Mouse (Mus musculus): ENCODE data around the gene Fto.

Fto gene

GRCm38 (mm10) chr8:91390369-91391020 lies 77.2 kb downstream of the Fto start:
- DNase-seq (ENCODE audit: low spot score): no peak

- DNase-seq (ENCODE audit: low spot score): no peak
These were observed 78.9 kb downstream of the Fto start for GRCm38 (mm10) chr8:91392261-91392660.

GRCm38 (mm10) chr8:91395340-91396055 lies 82.2 kb downstream of the Fto start:
- DNase-seq (ENCODE audit: low spot score): no peak

- no peak for DNase-seq (ENCODE audit: low spot score)
These were observed 84.7 kb downstream of the Fto start for GRCm38 (mm10) chr8:91398053-91398452.

GRCm38 (mm10) chr8:91402980-91403975 lies 90.0 kb downstream of the Fto start:
- DNase-seq (ENCODE audit: low spot score): no peak

GRCm38 (mm10) chr8:91404311-91404710 lies 91.0 kb downstream of the Fto start:
- no peak for DNase-seq (ENCODE audit: low spot score)

GRCm38 (mm10) chr8:91405099-91405498 lies 91.8 kb downstream of the Fto start:
- no peak for DNase-seq (ENCODE audit: low spot score)

GRCm38 (mm10) chr8:91406624-91407290 lies 93.4 kb downstream of the Fto start:
- no peak for DNase-seq (ENCODE audit: low spot score)

- no peak for DNase-seq (ENCODE audit: low spot score)
These were observed 94.6 kb downstream of the Fto start for GRCm38 (mm10) chr8:91407880-91408279.

GRCm38 (mm10) chr8:91410007-91410406 lies 96.7 kb downstream of the Fto start:
- no peak for DNase-seq (ENCODE audit: low spot score)

- no peak for DNase-seq (ENCODE audit: low spot score)
These were observed 111.3 kb downstream of the Fto start for GRCm38 (mm10) chr8:91424491-91425074.

- DNase-seq (ENCODE audit: low spot score): no peak
These were observed 112.0 kb downstream of the Fto start for GRCm38 (mm10) chr8:91425251-91425866.

- DNase-seq (ENCODE audit: low spot score): no peak
These were observed 113.2 kb downstream of the Fto start for GRCm38 (mm10) chr8:91426496-91426895.

GRCm38 (mm10) chr8:91430333-91430940 lies 117.1 kb downstream of the Fto start:
- no peak for DNase-seq (ENCODE audit: low spot score)

GRCm38 (mm10) chr8:91436036-91436435 lies 122.7 kb downstream of the Fto start:
- DNase-seq (ENCODE audit: low spot score): no peak

GRCm38 (mm10) chr8:91443911-91444310 lies 130.6 kb downstream of the Fto start:
- no peak for DNase-seq (ENCODE audit: low spot score)

GRCm38 (mm10) chr8:91444636-91445410 lies 131.5 kb downstream of the Fto start:
- DNase-seq (ENCODE audit: low spot score): no peak

- DNase-seq (ENCODE audit: low spot score): no peak
These were observed 132.2 kb downstream of the Fto start for GRCm38 (mm10) chr8:91445516-91445915.

GRCm38 (mm10) chr8:91446008-91446407 lies 132.7 kb downstream of the Fto start:
- no peak for DNase-seq (ENCODE audit: low spot score)

Data from urinary bladder, postnatal 10 days (tissue).